Mouse (Mus musculus) limb, embryonic 12.5 days (tissue): ENCODE data around the gene Pogz. TPM values are rescaled to one million over a fixed set of nuclear protein-coding genes. Genes with fewer than 3 reads are reported as not detected.

Experiments
- polyA plus RNA-seq: library from polyadenylated mRNA; unstranded; fragments of >200 nt; fragmentation: Nextera tagmentation; extraction: Ambion mirVana; gene quantifications from 2 replicates; pipeline ENCODE4 v1.2.1, GENCODE M21; 2016

Pogz gene
- polyA plus RNA-seq, 1 experiment from 2014 or later = 21.0 TPM

Other genes starting within 250 kb of the Pogz start
- gene Gm10972, start 194.5 kb upstream of the Pogz start, polyA plus RNA-seq = not detected in 2 replicates
- 4.3 and 5.1 TPM in 2 replicates for gene Tuft1, start 178.7 kb upstream of the Pogz start, polyA plus RNA-seq
- gene Selenbp2, start 144.0 kb upstream of the Pogz start, polyA plus RNA-seq = 0.18 and 0.20 TPM in 2 replicates
- gene Cgn, start 51.1 kb upstream of the Pogz start, polyA plus RNA-seq = 6.2 and 6.8 TPM in 2 replicates
- 316 and 330 TPM in 2 replicates for gene Psmb4, start 49.4 kb downstream of the Pogz start, polyA plus RNA-seq
- 28.9 TPM in 2 replicates for gene Selenbp1, start 95.5 kb downstream of the Pogz start, polyA plus RNA-seq
- 13.1 and 15.3 TPM in 2 replicates for gene Rfx5, start 116.5 kb downstream of the Pogz start, polyA plus RNA-seq
- 26.6 and 28.1 TPM in 2 replicates for gene Pi4kb, start 137.2 kb downstream of the Pogz start, polyA plus RNA-seq
- gene Zfp687, start 177.9 kb downstream of the Pogz start, polyA plus RNA-seq = 34.7 and 35.0 TPM in 2 replicates
- 306 and 310 TPM in 2 replicates for gene Psmd4, start 205.0 kb downstream of the Pogz start, polyA plus RNA-seq